Mouse (Mus musculus) urinary bladder, adult 2 months (tissue): ENCODE results near the gene Tbc1d10c. TPM values are rescaled to one million over a fixed set of nuclear protein-coding genes. Genes with fewer than 3 reads are reported as not detected.

ENCODE experiments used
- DNase-seq: peaks from one replicate; pipeline ENCODE4 v3.0.0; 2022; ENCODE audit warnings: low spot score
- polyA plus RNA-seq: library from polyadenylated mRNA; depleted of rRNA; stranded (reverse); fragments of >200 nt; gene quantifications from 2 replicates; pipeline ENCODE4 v1.2.3, GENCODE M21; 2012

Gene Tbc1d10c
- polyA plus RNA-seq, 1 experiment: 3.9 TPM

- no peak for DNase-seq
These were observed 24.4 kb upstream of the Tbc1d10c start for GRCm38 (mm10) chr19:4215451-4215840.

- peak; percentile 39 for DNase-seq
These were observed 23.8 kb upstream of the Tbc1d10c start for GRCm38 (mm10) chr19:4214771-4215450.

- DNase-seq: peak; percentile 56
These were observed 23.1 kb upstream of the Tbc1d10c start, which contains the start of the genes Clcf1 and AC109138.7 for GRCm38 (mm10) chr19:4214071-4214770. Gene Clcf1, plus strand, starts transcription at chr19:4214238. Gene AC109138.7, plus strand, starts transcription at chr19:4214357.

GRCm38 (mm10) chr19:4213524-4213974 is 22.5 kb upstream of the Tbc1d10c start:
- DNase-seq: no peak

- DNase-seq: no peak
These were observed 21.0 kb upstream of the Tbc1d10c start for GRCm38 (mm10) chr19:4211891-4212588.

GRCm38 (mm10) chr19:4208563-4208962 is 17.5 kb upstream of the Tbc1d10c start:
- no peak for DNase-seq

GRCm38 (mm10) chr19:4206971-4207370 is 15.9 kb upstream of the Tbc1d10c start:
- DNase-seq: no peak

GRCm38 (mm10) chr19:4204889-4205288 is 13.8 kb upstream of the Tbc1d10c start:
- DNase-seq: no peak

- no peak for DNase-seq
These were observed 12.7 kb upstream of the Tbc1d10c start for GRCm38 (mm10) chr19:4203604-4204326.

- no peak for DNase-seq
These were observed 12.1 kb upstream of the Tbc1d10c start for GRCm38 (mm10) chr19:4203148-4203547.

- no peak for DNase-seq
These were observed 11.1 kb upstream of the Tbc1d10c start for GRCm38 (mm10) chr19:4202149-4202548.

GRCm38 (mm10) chr19:4201291-4201909 is 10.3 kb upstream of the Tbc1d10c start, which contains the start of gene Rad9a:
Gene Rad9a, minus strand, starts transcription at chr19:4201662.
- peak; percentile 82 for DNase-seq

- DNase-seq: no peak
These were observed 6.1 kb upstream of the Tbc1d10c start for GRCm38 (mm10) chr19:4197180-4197579.

- no peak for DNase-seq
These were observed 5.5 kb upstream of the Tbc1d10c start for GRCm38 (mm10) chr19:4196548-4196947.

- DNase-seq: no peak
These were observed 5.0 kb upstream of the Tbc1d10c start for GRCm38 (mm10) chr19:4196048-4196447.

GRCm38 (mm10) chr19:4194776-4195650 is 3.9 kb upstream of the Tbc1d10c start:
- no peak for DNase-seq

GRCm38 (mm10) chr19:4194021-4194724 is 3.1 kb upstream of the Tbc1d10c start:
- no peak for DNase-seq

GRCm38 (mm10) chr19:4193129-4193528 is 2.0 kb upstream of the Tbc1d10c start:
- DNase-seq: no peak

GRCm38 (mm10) chr19:4192251-4192985 is 1.3 kb upstream of the Tbc1d10c start:
- no peak for DNase-seq
